ENCODE assay signal across 26 mouse cellular contexts in the genomic region with DNA sequence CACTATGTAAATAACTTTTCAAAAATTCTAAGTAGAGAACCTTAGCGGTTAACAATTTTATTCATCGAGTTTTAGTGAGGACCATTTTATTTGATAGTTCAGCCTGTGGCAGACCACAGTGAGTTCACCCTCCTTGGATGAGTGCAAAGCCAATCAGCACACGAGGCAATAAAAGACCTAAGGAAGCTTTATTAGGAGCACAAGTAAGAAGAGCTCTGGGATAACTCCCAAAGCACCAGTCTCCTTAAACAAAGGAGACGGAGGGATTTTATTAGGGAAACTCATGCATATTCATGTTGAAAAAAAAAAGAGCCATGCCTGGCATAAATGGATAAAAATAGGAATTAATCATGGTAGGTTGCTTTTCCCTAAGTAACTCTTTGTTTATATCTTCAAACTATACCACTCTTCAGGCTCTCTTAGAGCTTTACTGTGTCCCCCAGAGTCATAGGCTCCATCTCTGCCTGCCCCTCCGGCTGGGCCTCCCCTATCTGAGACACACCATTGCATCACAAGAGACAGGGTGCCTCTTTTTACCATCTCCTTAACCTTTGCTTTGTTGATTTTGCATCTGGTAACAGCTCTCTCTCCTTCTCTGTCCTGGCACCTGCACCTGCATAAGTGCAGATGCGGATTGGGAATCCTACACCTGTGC.
A peak's percentile ranks its signal among the peaks of the same experiment; 100 is the strongest.
DNase-seq lines count a peak whose midpoint lies in the region; ATAC-seq and TF ChIP-seq lines count a peak whose summit lies in the region.
"Had no signal": no experiment of that assay in that cellular context is flagged by ENCODE, and none has a peak within 500 bp of the region (broad histone marks: within the 10 kb centered on the region; RNA-seq: fewer than 3 reads in every experiment).

No protein-coding gene starts in this region.

- H3K4me1 ChIP-seq in hindbrain, embryonic 12.5 days, result no peaks in the 10 kb centered on the region
- H3K4me1 ChIP-seq in hindbrain, embryonic 10.5 days (replicated peaks), result no peaks in the 10 kb centered on the region
- H3K4me1 ChIP-seq in forebrain, embryonic 16.5 days (replicated peaks; ENCODE audit: control insufficient read depth, insufficient read depth, low read length), result peaks cover 14% of the 10 kb centered on the region
- H3K4me1 ChIP-seq in midbrain, embryonic 15.5 days, result no peaks in the 10 kb centered on the region
- H3K4me1 ChIP-seq: heart, embryonic 10.5 days; intestine, embryonic 15.5 days; limb, embryonic 12.5 days had no signal

- TF ChIP-seq POLR2A in brain, embryonic 14.5 days (IDR thresholded peaks at IDR 0.05; ENCODE audit: borderline replicate concordance, extremely low read depth, insufficient read depth, insufficient read length, poor library complexity, severe bottlenecking), result no peak

- H3K4me2 ChIP-seq in hindbrain, embryonic 12.5 days (replicated peaks), result no peak overlapping the region
- H3K4me2 ChIP-seq in forebrain, embryonic 16.5 days (ENCODE audit: low read length), result no peak overlapping the region
- H3K4me2 ChIP-seq in midbrain, embryonic 15.5 days, result no peak overlapping the region
- H3K4me2 ChIP-seq: embryonic facial prominence, embryonic 13.5 days; intestine, embryonic 15.5 days; limb, embryonic 12.5 days; liver, embryonic 11.5 days had no signal

- H3K9ac ChIP-seq in hindbrain, embryonic 12.5 days, result no peak overlapping the region
- no peak overlapping the region for H3K9ac ChIP-seq in forebrain, embryonic 16.5 days (replicated peaks; ENCODE audit: low read depth, low read length)
- no peak overlapping the region for H3K9ac ChIP-seq in midbrain, embryonic 15.5 days
- H3K9ac ChIP-seq: embryonic facial prominence, embryonic 13.5 days; intestine, embryonic 15.5 days; limb, embryonic 12.5 days; liver, postnatal 0 days had no signal

- WGBS in hindbrain, embryonic 12.5 days, result 53% methylated on average over 6 of the region's 6 CpGs
- WGBS in hindbrain, embryonic 10.5 days, result 57% methylated on average over 6 of the region's 6 CpGs
- WGBS in forebrain, embryonic 16.5 days, result 18% methylated on average over 6 of the region's 6 CpGs
- WGBS in midbrain, embryonic 15.5 days, result 42% methylated on average over 6 of the region's 6 CpGs

- no peak for DNase-seq in hindbrain, embryonic 10.5 days (ENCODE audit: low spot score)
- peak; percentile 78 for DNase-seq in brain, embryonic 14.5 days (ENCODE audit: low read depth)
- no peak for DNase-seq in cerebellum, adult 8-10 months
- DNase-seq in spleen, postnatal 10 days (ENCODE audit: low spot score in 2 of 2), result no peak
- DNase-seq: adrenal gland, adult 2 months; cerebellum, adult 11-12 months; cerebellum, postnatal 25 days; embryo, embryonic 11 days; gastrocnemius, adult 2 months; kidney, adult 9 months; kidney, postnatal 36 days; layer of hippocampus, postnatal 36 days; liver, postnatal 0 days; lung, postnatal 10 days; right cerebral cortex, adult 18-20 months; right cerebral cortex, postnatal 4 days had no signal

- H3K36me3 ChIP-seq in hindbrain, embryonic 12.5 days, result no peaks in the 10 kb centered on the region
- no peaks in the 10 kb centered on the region for H3K36me3 ChIP-seq in hindbrain, embryonic 10.5 days
- H3K36me3 ChIP-seq in forebrain, embryonic 16.5 days (ENCODE audit: control insufficient read depth, insufficient read depth), result no peaks in the 10 kb centered on the region
- no peaks in the 10 kb centered on the region for H3K36me3 ChIP-seq in midbrain, embryonic 15.5 days (replicated peaks)
- H3K36me3 ChIP-seq: embryonic facial prominence, embryonic 13.5 days; heart, embryonic 10.5 days; intestine, embryonic 15.5 days; limb, embryonic 12.5 days had no signal

- no peak overlapping the region for H3K4me3 ChIP-seq in hindbrain, embryonic 12.5 days
- no peak overlapping the region for H3K4me3 ChIP-seq in hindbrain, embryonic 10.5 days
- no peak overlapping the region for H3K4me3 ChIP-seq in forebrain, embryonic 16.5 days (replicated peaks; ENCODE audit: low read length)
- H3K4me3 ChIP-seq in midbrain, embryonic 15.5 days, result no peak overlapping the region
- H3K4me3 ChIP-seq: embryonic facial prominence, embryonic 13.5 days; erythroblast, embryonic 14.5 days; gastrocnemius, adult 2 months; heart, embryonic 10.5 days; intestine, embryonic 15.5 days; limb, embryonic 12.5 days had no signal

- H3K9me3 ChIP-seq in hindbrain, embryonic 12.5 days (replicated peaks), result no peaks in the 10 kb centered on the region
- H3K9me3 ChIP-seq in hindbrain, embryonic 10.5 days, result no peaks in the 10 kb centered on the region
- no peaks in the 10 kb centered on the region for H3K9me3 ChIP-seq in forebrain, embryonic 16.5 days (ENCODE audit: control insufficient read depth, low read length)
- H3K9me3 ChIP-seq in midbrain, embryonic 15.5 days, result no peaks in the 10 kb centered on the region
- H3K9me3 ChIP-seq: embryonic facial prominence, embryonic 13.5 days; heart, embryonic 10.5 days; intestine, embryonic 15.5 days; limb, embryonic 12.5 days had no signal

- ATAC-seq in hindbrain, embryonic 12.5 days (ENCODE audit: low FRiP score), result peak; percentile 70
- peak; percentile 72 for ATAC-seq in forebrain, embryonic 16.5 days
- ATAC-seq in midbrain, embryonic 15.5 days (replicated peaks), result peak; percentile 71; the same call in 1 of the 2 replicates
- no peak for ATAC-seq in CD4-positive, CD25-positive, alpha-beta regulatory T cell, adult 4 months
- ATAC-seq: intestine, embryonic 15.5 days; liver, postnatal 0 days had no signal

- H3K27ac ChIP-seq in hindbrain, embryonic 12.5 days, result no peak overlapping the region
- H3K27ac ChIP-seq in hindbrain, embryonic 10.5 days, result no peak overlapping the region
- peak overlapping the region; percentile 21; the same call in 1 of the 2 replicates for H3K27ac ChIP-seq in forebrain, embryonic 16.5 days (ENCODE audit: low read length)
- no peak overlapping the region for H3K27ac ChIP-seq in midbrain, embryonic 15.5 days
- H3K27ac ChIP-seq: embryonic facial prominence, embryonic 13.5 days; gastrocnemius, adult 2 months; heart, embryonic 10.5 days; intestine, embryonic 15.5 days; limb, embryonic 12.5 days had no signal

- no peak for TF ChIP-seq CTCF in brain, embryonic 14.5 days (IDR thresholded peaks at IDR 0.05; ENCODE audit: borderline replicate concordance, extremely low read depth, insufficient read depth, insufficient read length)

- no peaks in the 10 kb centered on the region for H3K27me3 ChIP-seq in hindbrain, embryonic 12.5 days
- no peaks in the 10 kb centered on the region for H3K27me3 ChIP-seq in hindbrain, embryonic 10.5 days (ENCODE audit: insufficient read depth, poor library complexity, severe bottlenecking)
- no peaks in the 10 kb centered on the region for H3K27me3 ChIP-seq in forebrain, embryonic 16.5 days (replicated peaks; ENCODE audit: control insufficient read depth, insufficient read depth, low read length)
- no peaks in the 10 kb centered on the region for H3K27me3 ChIP-seq in midbrain, embryonic 15.5 days (replicated peaks)
- H3K27me3 ChIP-seq: embryonic facial prominence, embryonic 13.5 days; intestine, embryonic 15.5 days; limb, embryonic 12.5 days had no signal
